Mouse (Mus musculus): ENCODE measurements around the gene Spesp1. TPM values are rescaled to one million over a fixed set of nuclear protein-coding genes. Genes with fewer than 3 reads are reported as not detected.

The Spesp1 gene
- total RNA-seq, 2 experiments from 2014 or later = 0.16 to 0.17 TPM

GRCm38 (mm10) chr9:62246380-62246942, 35.5 kb downstream of the Spesp1 start:
- no peak for DNase-seq (ENCODE audit: extremely low spot score in 1 of 2, low spot score in 1 of 2)

GRCm38 (mm10) chr9:62245612-62246379, 36.2 kb downstream of the Spesp1 start:
- DNase-seq (ENCODE audit: extremely low spot score in 1 of 2, low spot score in 1 of 2) = no peak

- DNase-seq (ENCODE audit: extremely low spot score in 1 of 2, low spot score in 1 of 2) = no peak
These were observed 37.4 kb downstream of the Spesp1 start for GRCm38 (mm10) chr9:62244612-62245010.

DNA sequence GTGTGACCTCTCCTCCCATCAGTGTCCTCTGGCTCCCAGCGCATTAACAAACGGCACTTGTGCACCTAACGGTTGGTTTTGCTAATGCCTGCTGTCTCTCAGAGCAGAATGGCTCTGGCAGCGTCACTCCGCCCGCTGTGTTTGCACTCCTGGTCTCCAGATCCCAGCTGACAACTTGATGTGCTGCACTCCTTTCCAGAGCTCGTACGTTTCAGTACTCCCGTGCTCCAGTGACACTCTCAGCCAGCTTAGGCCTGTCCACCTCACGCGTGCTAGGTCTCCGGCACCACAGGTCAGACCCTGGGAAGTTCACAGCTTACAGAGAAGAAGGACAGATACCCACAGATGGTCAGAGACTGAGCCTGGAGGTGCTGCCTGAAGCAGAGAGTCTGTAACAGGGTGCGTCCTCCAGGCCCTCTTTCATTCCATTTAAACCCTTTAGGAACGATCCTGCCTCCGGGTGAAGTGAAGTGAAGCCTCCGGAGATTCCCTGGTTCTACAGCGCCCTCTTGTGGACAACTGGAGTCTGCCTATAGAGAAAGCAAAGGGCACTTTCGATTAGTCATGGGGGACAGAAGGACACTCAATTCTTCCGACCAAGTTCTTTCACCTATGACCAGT, 37.9 kb downstream of the Spesp1 start:
- DNase-seq (ENCODE audit: extremely low spot score in 1 of 2, low spot score in 1 of 2) = peak; percentile 58 to 89

- no peak for DNase-seq (ENCODE audit: extremely low spot score in 1 of 2, low spot score in 1 of 2)
These were observed 42.0 kb downstream of the Spesp1 start for GRCm38 (mm10) chr9:62240036-62240435.

- DNase-seq (ENCODE audit: extremely low spot score in 1 of 2, low spot score in 1 of 2) = no peak
These were observed 44.5 kb downstream of the Spesp1 start for GRCm38 (mm10) chr9:62237381-62237980.

- DNase-seq (ENCODE audit: extremely low spot score in 1 of 2, low spot score in 1 of 2) = no peak
These were observed 46.5 kb downstream of the Spesp1 start for GRCm38 (mm10) chr9:62235501-62235900.

DNA sequence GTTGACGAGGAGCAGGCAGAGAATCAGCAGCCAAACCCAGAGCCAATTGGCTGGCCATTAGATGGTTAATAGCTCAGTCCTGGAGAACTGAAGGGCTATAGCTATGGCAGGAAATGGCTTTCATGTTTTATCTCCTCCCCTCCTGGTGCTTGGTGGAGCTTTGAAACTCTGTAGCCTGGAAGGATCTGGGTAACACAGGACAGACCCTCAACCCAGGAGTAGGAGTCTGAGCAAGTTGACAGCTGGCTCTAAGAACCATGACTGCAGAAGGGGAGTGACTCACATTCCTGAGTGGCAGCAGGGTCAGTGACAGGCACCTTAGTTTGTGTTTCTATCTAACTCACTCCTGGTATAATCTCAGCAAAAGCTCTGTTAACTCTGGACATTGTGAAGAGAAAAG, 49.4 kb downstream of the Spesp1 start:
- no peak for DNase-seq (ENCODE audit: extremely low spot score in 1 of 2, low spot score in 1 of 2)

DNA sequence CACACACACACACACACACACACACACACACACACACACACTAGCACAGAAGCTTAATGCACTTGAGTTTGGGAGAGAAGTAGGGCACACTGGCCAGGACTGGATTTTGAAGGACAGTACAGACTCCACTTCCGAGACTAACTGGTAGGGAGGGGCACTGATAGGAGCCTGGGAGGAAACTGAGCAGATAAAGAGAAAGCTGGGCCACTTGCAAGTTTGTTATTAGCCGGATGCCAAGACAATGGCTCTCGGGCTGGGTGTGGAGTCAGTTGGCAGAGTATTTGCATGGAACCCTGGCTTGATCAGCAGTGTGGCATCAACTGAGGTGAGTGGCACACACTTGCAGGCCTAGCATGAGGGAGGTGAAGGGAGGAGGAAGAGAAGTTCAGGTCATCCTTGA, 51.0 kb downstream of the Spesp1 start:
- DNase-seq (ENCODE audit: extremely low spot score in 1 of 2, low spot score in 1 of 2) = no peak

GRCm38 (mm10) chr9:62229985-62230384, 52.0 kb downstream of the Spesp1 start:
- DNase-seq (ENCODE audit: extremely low spot score in 1 of 2, low spot score in 1 of 2) = no peak

- DNase-seq (ENCODE audit: extremely low spot score in 1 of 2, low spot score in 1 of 2) = no peak
These were observed 59.5 kb downstream of the Spesp1 start for GRCm38 (mm10) chr9:62222481-62222880.

- DNase-seq (ENCODE audit: extremely low spot score in 1 of 2, low spot score in 1 of 2) = no peak
These were observed 60.0 kb downstream of the Spesp1 start for GRCm38 (mm10) chr9:62222029-62222428.

Small RNA genes lying within 50 kb of the gene (microRNA-seq; reads per million reads assigned to microRNA genes)
- 0 reads per million in 2 experiments for gene Gm25603

Other genes with a start within 250 kb of the Spesp1 start
- 10 to 100 TPM; 24.1 to 29.3 TPM for gene Glce, start 159.6 kb downstream of the Spesp1 start, total RNA-seq (2021)
- 100 to 1,000 TPM; 285 to 296 TPM for gene Anp32a, start 59.1 kb upstream of the Spesp1 start, total RNA-seq (2021)

Measured in layer of hippocampus, postnatal 25 days (tissue).